Mouse (Mus musculus) megakaryocyte, embryonic 14.5 days (primary cell): ENCODE data around the gene Dnm2.

Experiments used
- FLI1 ChIP-seq: IDR thresholded peaks from 2 replicates; pipeline ENCODE4 v1.6.1; 2012; ENCODE audit warnings: low read length, inconsistent platforms, mixed read lengths
- GATA1 ChIP-seq: IDR thresholded peaks from 3 replicates; pipeline ENCODE4 v1.6.1; 2012; ENCODE audit warnings: mixed read lengths, low read length, inconsistent platforms, borderline replicate concordance

GRCm38 (mm10) chr9:21497050-21497542 is 72.4 kb downstream of the Dnm2 start:
- TF ChIP-seq FLI1 (no peak), GATA1 (no peak)
